ENCODE assay signal across 17 mouse cellular contexts in genomic region chr7:63789743-63790142, GRCm38 (mm10).
DNase-seq lines count a peak whose midpoint lies in the region; ATAC-seq and TF ChIP-seq lines count a peak whose summit lies in the region.
"Had no signal": no experiment of that assay in that cellular context is flagged by ENCODE, and none has a peak within 500 bp of the region (broad histone marks: within the 10 kb centered on the region; RNA-seq: fewer than 3 reads in every experiment).

No protein-coding gene starts in this region.

- no peaks in the 10 kb centered on the region for H3K27me3 ChIP-seq in hindbrain, embryonic 15.5 days
- no peaks in the 10 kb centered on the region for H3K27me3 ChIP-seq in hindbrain, embryonic 13.5 days
- no peaks in the 10 kb centered on the region for H3K27me3 ChIP-seq in forebrain, embryonic 13.5 days
- no peaks in the 10 kb centered on the region for H3K27me3 ChIP-seq in neural tube, embryonic 14.5 days (ENCODE audit: control insufficient read depth, insufficient read depth, low read length)
- H3K27me3 ChIP-seq: heart, embryonic 12.5 days; limb, embryonic 15.5 days; liver, embryonic 15.5 days; stomach, embryonic 15.5 days had no signal

- TF ChIP-seq CTCF in brain, embryonic 14.5 days (IDR thresholded peaks at IDR 0.05; ENCODE audit: borderline replicate concordance, extremely low read depth, insufficient read depth, insufficient read length), result no peak

- H3K9ac ChIP-seq in hindbrain, embryonic 15.5 days, result no peak overlapping the region
- H3K9ac ChIP-seq in hindbrain, embryonic 13.5 days, result no peak overlapping the region
- no peak overlapping the region for H3K9ac ChIP-seq in forebrain, embryonic 13.5 days
- H3K9ac ChIP-seq in neural tube, embryonic 14.5 days (replicated peaks; ENCODE audit: low read depth, low read length), result no peak overlapping the region
- H3K9ac ChIP-seq: heart, embryonic 12.5 days; limb, embryonic 15.5 days; liver, embryonic 15.5 days; stomach, embryonic 15.5 days had no signal

- ATAC-seq in hindbrain, embryonic 15.5 days (ENCODE audit: low FRiP score, low read depth), result peak; percentile 34; the same call in 1 of the 2 replicates
- ATAC-seq in hindbrain, embryonic 13.5 days (ENCODE audit: low FRiP score), result no peak
- ATAC-seq in forebrain, embryonic 13.5 days, result peak; percentile 82
- ATAC-seq in neural tube, embryonic 14.5 days (ENCODE audit: low read depth), result peak; percentile 24; the same call in 1 of the 2 replicates
- ATAC-seq in frontal cortex, adult (ENCODE audit: low TSS enrichment), result no peak

- TF ChIP-seq POLR2A in brain, embryonic 14.5 days (IDR thresholded peaks at IDR 0.05; ENCODE audit: borderline replicate concordance, extremely low read depth, insufficient read depth, insufficient read length, poor library complexity, severe bottlenecking), result no peak

- DNase-seq in brain, embryonic 14.5 days (ENCODE audit: low read depth), result peak; percentile 79
- DNase-seq in adrenal gland, postnatal 4 days (ENCODE audit: low spot score in 2 of 2), result no peak
- DNase-seq: adrenal gland, adult 2 months; cerebellum, adult 11 months; kidney, adult 8-10 months; kidney, postnatal 14 days; thymus, adult 18-20 months had no signal

- H3K4me1 ChIP-seq in hindbrain, embryonic 15.5 days (replicated peaks), result no peaks in the 10 kb centered on the region
- no peaks in the 10 kb centered on the region for H3K4me1 ChIP-seq in hindbrain, embryonic 13.5 days (replicated peaks)
- 0 out of 2 replicates have a peak, but pooled peaks cover 4% of the 10 kb centered on the region for H3K4me1 ChIP-seq in forebrain, embryonic 13.5 days
- H3K4me1 ChIP-seq in neural tube, embryonic 14.5 days (ENCODE audit: control insufficient read depth, insufficient read depth, low read length), result no peaks in the 10 kb centered on the region
- H3K4me1 ChIP-seq: embryonic facial prominence, embryonic 10.5 days; heart, embryonic 12.5 days; limb, embryonic 15.5 days; liver, embryonic 15.5 days; stomach, embryonic 15.5 days had no signal

- 31% methylated on average over 5 of the region's 5 CpGs for WGBS in hindbrain, embryonic 15.5 days
- WGBS in hindbrain, embryonic 13.5 days, result 36% methylated on average over 5 of the region's 5 CpGs
- 27% methylated on average over 5 of the region's 5 CpGs for WGBS in forebrain, embryonic 13.5 days
- 13% methylated on average over 5 of the region's 5 CpGs for WGBS in neural tube, embryonic 14.5 days

- no peak overlapping the region for H3K4me3 ChIP-seq in hindbrain, embryonic 15.5 days
- no peak overlapping the region for H3K4me3 ChIP-seq in hindbrain, embryonic 13.5 days
- H3K4me3 ChIP-seq in forebrain, embryonic 13.5 days, result no peak overlapping the region
- H3K4me3 ChIP-seq in neural tube, embryonic 14.5 days (ENCODE audit: low read depth, low read length), result no peak overlapping the region
- H3K4me3 ChIP-seq: embryonic facial prominence, embryonic 10.5 days; heart, embryonic 12.5 days; limb, embryonic 15.5 days; liver, embryonic 15.5 days; stomach, embryonic 15.5 days had no signal

- H3K4me2 ChIP-seq in hindbrain, embryonic 15.5 days, result no peak overlapping the region
- no peak overlapping the region for H3K4me2 ChIP-seq in hindbrain, embryonic 13.5 days
- no peak overlapping the region for H3K4me2 ChIP-seq in forebrain, embryonic 13.5 days
- no peak overlapping the region for H3K4me2 ChIP-seq in neural tube, embryonic 14.5 days (ENCODE audit: low read depth, low read length)
- H3K4me2 ChIP-seq: heart, embryonic 12.5 days; limb, embryonic 15.5 days; liver, embryonic 15.5 days; stomach, embryonic 15.5 days had no signal

- H3K27ac ChIP-seq in hindbrain, embryonic 15.5 days (replicated peaks), result no peak overlapping the region
- H3K27ac ChIP-seq in hindbrain, embryonic 13.5 days, result no peak overlapping the region
- no peak overlapping the region; the same call in 1 of the 2 replicates for H3K27ac ChIP-seq in forebrain, embryonic 13.5 days
- no peak overlapping the region for H3K27ac ChIP-seq in neural tube, embryonic 14.5 days (ENCODE audit: low read depth, low read length)
- H3K27ac ChIP-seq: embryonic facial prominence, embryonic 10.5 days; limb, embryonic 15.5 days; liver, embryonic 15.5 days; stomach, embryonic 15.5 days had no signal

- H3K36me3 ChIP-seq in hindbrain, embryonic 15.5 days, result no peaks in the 10 kb centered on the region
- no peaks in the 10 kb centered on the region for H3K36me3 ChIP-seq in hindbrain, embryonic 13.5 days
- no peaks in the 10 kb centered on the region for H3K36me3 ChIP-seq in forebrain, embryonic 13.5 days (ENCODE audit: poor library complexity, severe bottlenecking)
- H3K36me3 ChIP-seq in neural tube, embryonic 14.5 days (ENCODE audit: control insufficient read depth, insufficient read depth, low read length), result no peaks in the 10 kb centered on the region
- H3K36me3 ChIP-seq: embryonic facial prominence, embryonic 10.5 days; heart, embryonic 12.5 days; limb, embryonic 15.5 days; liver, embryonic 15.5 days; stomach, embryonic 15.5 days had no signal

- H3K9me3 ChIP-seq in hindbrain, embryonic 15.5 days, result no peaks in the 10 kb centered on the region
- H3K9me3 ChIP-seq in hindbrain, embryonic 13.5 days, result 0 out of 2 replicates have a peak, but pooled peaks cover 2% of the 10 kb centered on the region
- no peaks in the 10 kb centered on the region for H3K9me3 ChIP-seq in forebrain, embryonic 13.5 days (replicated peaks)
- H3K9me3 ChIP-seq in neural tube, embryonic 14.5 days (ENCODE audit: control insufficient read depth, low read length), result no peaks in the 10 kb centered on the region
- H3K9me3 ChIP-seq: embryonic facial prominence, embryonic 10.5 days; heart, embryonic 12.5 days; limb, embryonic 15.5 days; liver, embryonic 15.5 days; stomach, embryonic 15.5 days had no signal

Comparison
In these comparisons a context has a peak if more than half of its experiments do, and no peak if none do; other contexts are left out.
1. ATAC-seq: peak in hindbrain, embryonic 15.5 days (single experiment), forebrain, embryonic 13.5 days (single experiment) and neural tube, embryonic 14.5 days (single experiment); none in hindbrain, embryonic 13.5 days (single experiment) and frontal cortex, adult (single experiment).